Mouse (Mus musculus) retina, postnatal 1 day (tissue): ENCODE results near the gene Lzts2.
A peak's percentile ranks its signal among the peaks of the same experiment; 100 is the strongest.

Experiments used
- DNase-seq: peaks from one replicate; pipeline ENCODE4 v3.0.0-alpha.2; 2012

Lzts2 gene

GRCm38 (mm10) chr19:45014335-45014971 is at the start of gene Lzts2:
Gene Lzts2, plus strand, starts transcription at chr19:45014414.
- peak; percentile 34 for DNase-seq

- DNase-seq: no peak
Observed at GRCm38 (mm10) chr19:44965978-44966377, 48.2 kb upstream of the Lzts2 start.

- DNase-seq: no peak
Observed at GRCm38 (mm10) chr19:44968329-44968728, 45.9 kb upstream of the Lzts2 start.

GRCm38 (mm10) chr19:44976636-44977035 is 37.6 kb upstream of the Lzts2 start:
- no peak for DNase-seq

- no peak for DNase-seq
Observed at GRCm38 (mm10) chr19:44977148-44977547, 37.1 kb upstream of the Lzts2 start.

- DNase-seq: no peak
Observed at GRCm38 (mm10) chr19:44980787-44981186, 33.4 kb upstream of the Lzts2 start.

GRCm38 (mm10) chr19:44982477-44983115 is 31.6 kb upstream of the Lzts2 start:
- DNase-seq: no peak

- DNase-seq: no peak
Observed at GRCm38 (mm10) chr19:44983366-44983765, 30.8 kb upstream of the Lzts2 start.

GRCm38 (mm10) chr19:44984420-44984819 is 29.8 kb upstream of the Lzts2 start:
- DNase-seq: no peak

GRCm38 (mm10) chr19:44985159-44985988 is 28.8 kb upstream of the Lzts2 start:
- no peak for DNase-seq

GRCm38 (mm10) chr19:44987004-44987403 is 27.2 kb upstream of the Lzts2 start:
- DNase-seq: no peak

GRCm38 (mm10) chr19:44987851-44988250 is 26.4 kb upstream of the Lzts2 start:
- DNase-seq: no peak

- no peak for DNase-seq
Observed at GRCm38 (mm10) chr19:44988321-44988720, 25.9 kb upstream of the Lzts2 start.

- DNase-seq: peak; percentile 77
Observed at GRCm38 (mm10) chr19:44988831-44989566, 25.2 kb upstream of the Lzts2 start, which contains the start of gene Sema4g. Gene Sema4g, plus strand, starts transcription at chr19:44989101.

- peak; percentile 48 for DNase-seq
Observed at GRCm38 (mm10) chr19:44989567-44990495, 24.4 kb upstream of the Lzts2 start.

GRCm38 (mm10) chr19:44991031-44991430 is 23.2 kb upstream of the Lzts2 start:
- no peak for DNase-seq

GRCm38 (mm10) chr19:44992246-44992645 is 22.0 kb upstream of the Lzts2 start:
- no peak for DNase-seq

GRCm38 (mm10) chr19:44992712-44993111 is 21.5 kb upstream of the Lzts2 start:
- no peak for DNase-seq

GRCm38 (mm10) chr19:44997786-44998185 is 16.4 kb upstream of the Lzts2 start:
- peak; percentile 27 for DNase-seq

- DNase-seq: no peak
Observed at GRCm38 (mm10) chr19:44999647-45000046, 14.6 kb upstream of the Lzts2 start.

GRCm38 (mm10) chr19:45002301-45002700 is 11.9 kb upstream of the Lzts2 start:
- DNase-seq: no peak
